Mouse (Mus musculus) kidney, postnatal 10 days (tissue): Measurements from ENCODE around the gene Slc9b1.

ENCODE experiments used
- DNase-seq: peaks from one replicate; pipeline ENCODE4 v3.0.0; 2021; ENCODE audit warnings: mixed read lengths

Slc9b1 gene

DNA sequence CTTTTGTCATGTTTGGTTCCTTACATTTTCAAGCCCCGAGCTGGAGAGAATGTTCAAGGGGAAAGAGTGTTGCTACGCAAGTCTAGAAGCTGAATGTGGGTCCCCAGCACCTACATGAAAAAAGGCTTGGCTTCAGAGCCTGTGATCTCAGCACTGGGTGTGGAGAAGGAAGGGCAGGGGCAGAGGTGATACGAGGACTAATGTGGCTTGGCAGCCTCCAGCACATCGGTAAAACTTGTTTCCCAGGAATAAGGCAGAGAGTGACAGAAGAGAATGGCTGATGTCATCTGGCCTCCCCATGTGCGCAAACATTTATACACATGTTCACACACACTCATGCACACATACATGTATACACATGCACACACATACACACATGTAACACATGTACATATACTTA lies 47.3 kb downstream of the Slc9b1 start:
- no peak for DNase-seq

GRCm38 (mm10) chr3:135396081-135396480 lies 48.3 kb downstream of the Slc9b1 start:
- DNase-seq, result peak; percentile 46

DNA sequence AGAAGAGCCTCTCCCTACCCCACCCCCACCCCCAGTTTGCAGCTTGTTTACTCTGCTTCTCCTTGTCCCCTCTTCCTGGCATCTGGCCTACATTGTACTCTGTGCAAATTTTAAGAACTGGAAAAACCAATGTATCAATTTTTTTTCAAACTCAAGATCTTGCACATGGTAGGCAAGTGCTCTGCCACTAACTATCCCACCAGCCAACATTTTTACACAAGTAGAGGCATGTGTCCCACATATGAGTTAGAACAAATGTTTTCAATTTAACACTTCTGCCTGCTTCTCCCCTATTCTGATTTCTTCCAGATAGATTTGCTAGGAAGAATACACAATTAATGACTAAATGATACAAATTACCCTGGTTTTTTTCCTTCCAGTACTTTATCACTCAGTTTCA lies 49.3 kb downstream of the Slc9b1 start:
- no peak for DNase-seq

DNA sequence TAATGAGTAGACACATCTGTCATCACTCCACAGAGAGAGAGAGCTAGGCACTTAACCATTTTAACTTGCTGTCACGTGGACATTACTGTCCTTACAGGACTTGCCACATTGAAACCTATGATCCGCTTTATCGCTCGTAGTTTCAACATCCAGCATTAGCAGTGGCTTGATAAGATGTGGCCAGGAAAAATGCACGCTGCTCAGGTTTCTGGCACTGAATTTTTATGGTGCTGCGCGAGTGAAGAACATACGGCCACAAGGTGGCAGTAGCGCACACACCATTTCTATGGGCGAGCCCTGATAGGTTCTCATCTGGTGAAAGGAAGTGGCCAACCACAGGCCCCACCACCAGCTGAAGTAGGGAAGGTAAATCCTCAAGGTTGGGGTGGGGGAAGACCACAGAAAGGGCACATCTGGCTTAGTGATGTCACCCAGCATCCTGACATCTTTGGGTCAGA lies 54.4 kb downstream of the Slc9b1 start:
- peak; percentile 94 for DNase-seq

- DNase-seq, result no peak
Observed at GRCm38 (mm10) chr3:135403211-135403610, 55.4 kb downstream of the Slc9b1 start.

DNA sequence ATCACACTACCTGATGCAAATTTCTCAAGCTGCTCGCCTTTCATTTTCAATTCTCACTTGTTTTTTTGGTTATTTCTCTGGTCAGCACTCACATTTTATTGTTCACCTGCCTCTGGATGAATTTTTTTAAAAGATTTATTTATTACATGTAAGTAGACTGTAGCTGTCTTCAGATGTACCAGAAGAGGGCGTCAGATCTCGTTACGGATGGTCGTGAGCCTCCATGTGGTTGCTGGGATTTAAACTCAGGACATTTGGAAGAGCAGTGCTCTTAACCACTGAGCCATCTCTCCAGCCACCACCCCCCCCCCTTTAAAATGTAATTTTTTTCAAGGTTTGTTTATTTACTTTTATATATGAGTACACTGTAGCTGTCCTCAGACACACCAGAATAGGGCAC lies 56.0 kb downstream of the Slc9b1 start:
- DNase-seq, result no peak

GRCm38 (mm10) chr3:135404599-135404998 lies 56.8 kb downstream of the Slc9b1 start:
- no peak for DNase-seq

DNA sequence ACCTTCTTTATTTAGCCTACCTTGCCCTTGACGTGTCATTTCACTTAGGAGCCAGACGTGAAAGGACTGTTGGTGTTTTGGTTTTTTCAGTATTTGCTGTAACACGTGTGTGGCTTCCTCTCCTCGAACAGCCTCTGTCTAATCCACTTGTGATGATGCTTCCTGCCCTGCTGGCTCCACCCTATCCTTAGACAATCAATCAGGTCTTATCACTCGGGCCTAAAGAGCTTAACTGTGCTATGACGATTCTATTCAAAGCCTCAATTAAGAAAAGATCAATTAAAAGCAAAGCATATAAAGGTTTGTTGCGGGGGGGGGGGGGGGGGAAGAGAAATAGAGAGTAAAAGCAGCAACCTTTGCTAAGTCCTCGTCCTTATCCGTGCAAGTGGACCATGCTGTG lies 59.5 kb downstream of the Slc9b1 start:
- no peak for DNase-seq

- DNase-seq, result no peak
Observed at GRCm38 (mm10) chr3:135409219-135409618, 61.4 kb downstream of the Slc9b1 start.

DNA sequence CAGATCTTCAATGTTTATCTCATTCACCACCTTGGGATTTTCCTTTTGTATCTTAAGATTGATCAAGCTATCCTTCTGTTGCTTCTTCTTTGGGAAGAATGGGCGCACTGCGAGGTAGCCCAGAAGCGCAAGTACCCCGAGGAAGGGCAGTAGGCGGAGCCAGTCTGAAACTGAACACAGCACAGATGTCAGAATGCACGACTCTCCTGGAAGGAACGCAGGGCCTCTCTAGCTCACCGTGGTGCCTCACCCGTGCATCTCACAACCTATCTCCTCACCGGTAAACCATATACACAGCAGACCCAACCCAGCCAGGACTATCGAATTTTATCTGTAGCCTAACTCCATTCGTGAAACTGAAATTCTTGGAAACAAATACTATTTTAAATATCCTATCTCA lies 63.2 kb downstream of the Slc9b1 start:
- DNase-seq, result no peak

- no peak for DNase-seq
Observed at GRCm38 (mm10) chr3:135411824-135412223, 64.0 kb downstream of the Slc9b1 start.

- DNase-seq, result no peak
Observed at GRCm38 (mm10) chr3:135417245-135417644, 69.4 kb downstream of the Slc9b1 start.

- DNase-seq, result no peak
Observed at GRCm38 (mm10) chr3:135417799-135418198, 70.0 kb downstream of the Slc9b1 start.

- no peak for DNase-seq
Observed at GRCm38 (mm10) chr3:135420542-135421309, 72.9 kb downstream of the Slc9b1 start.

DNA sequence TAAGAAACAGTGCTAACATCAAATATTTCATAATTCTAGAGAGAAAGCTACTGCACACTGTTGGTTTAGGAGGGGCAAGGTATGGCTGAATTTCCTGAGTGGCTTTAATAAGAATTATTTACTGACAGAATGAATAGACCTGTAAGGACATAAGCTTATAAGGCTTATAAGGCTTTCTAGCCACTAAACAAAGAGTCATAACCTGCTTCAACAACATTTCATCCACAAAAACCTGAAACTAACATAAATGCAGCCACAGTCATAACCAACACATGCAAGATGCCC lies 73.4 kb downstream of the Slc9b1 start:
- DNase-seq, result no peak

DNA sequence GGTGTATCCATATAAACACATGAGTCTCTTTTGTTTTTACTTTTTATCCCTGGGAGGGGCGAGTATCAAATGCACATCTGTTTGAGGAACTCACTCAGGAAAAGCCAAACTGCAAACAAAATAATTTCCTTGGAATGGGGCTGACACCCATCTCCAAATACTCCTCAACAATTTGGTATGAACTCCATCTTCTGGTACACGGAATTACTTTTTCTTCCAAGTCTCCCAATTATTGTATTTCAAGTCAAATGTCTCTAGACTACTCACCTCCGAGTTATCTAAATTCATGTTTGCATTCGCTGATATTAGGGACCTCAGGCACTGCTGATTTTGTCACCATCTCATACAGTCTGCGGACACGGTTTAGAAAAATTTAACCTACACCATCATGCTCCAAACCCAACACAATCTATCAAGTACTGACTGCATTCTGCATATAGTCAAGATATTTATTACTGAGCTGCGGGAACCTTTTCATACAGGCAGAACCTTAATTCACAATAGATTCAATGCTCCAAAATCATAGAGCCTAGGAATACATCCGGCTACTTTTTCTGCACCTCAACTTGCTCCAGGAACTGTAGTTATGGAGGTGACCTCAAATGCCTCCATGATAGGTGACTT lies 74.5 kb downstream of the Slc9b1 start:
- DNase-seq, result no peak

DNA sequence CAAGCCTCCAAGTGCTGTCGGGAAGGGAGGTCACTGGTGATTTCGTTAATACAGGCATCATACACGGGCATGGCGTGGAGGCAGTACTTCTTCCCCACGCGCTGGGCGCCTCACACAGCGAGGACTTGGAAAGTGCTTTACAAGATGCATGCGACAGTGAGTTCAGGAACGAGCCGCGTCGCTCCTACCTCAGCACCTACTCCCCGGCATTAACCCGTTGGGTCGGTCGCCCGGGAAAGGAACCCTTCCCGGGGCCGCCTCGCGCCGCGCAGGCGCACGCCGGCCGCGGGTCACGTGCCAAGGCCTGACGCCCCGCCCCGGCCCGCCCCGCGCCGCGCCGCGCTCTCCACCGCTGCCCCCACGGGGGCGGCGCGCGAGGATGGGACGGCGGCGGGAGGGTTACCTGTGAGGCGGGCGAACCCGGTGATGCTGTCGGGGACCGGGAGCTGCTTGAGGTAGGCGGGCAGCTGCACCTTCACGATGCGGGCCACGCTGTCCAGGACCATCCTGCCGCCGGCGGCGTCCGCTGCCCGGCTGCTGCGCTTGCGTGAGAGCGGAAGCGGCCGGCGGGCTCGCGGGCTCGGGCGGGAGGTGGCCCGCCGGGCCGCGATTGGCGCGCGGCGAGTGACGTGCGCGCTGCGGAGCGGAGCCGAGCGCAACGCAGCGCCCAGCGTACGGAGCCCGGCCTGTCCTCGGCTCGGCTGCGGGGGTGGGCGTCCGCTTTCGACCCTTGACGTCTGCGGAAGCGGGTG lies 75.2 kb downstream of the Slc9b1 start:
- peak; percentile 91 for DNase-seq

- DNase-seq, result peak; percentile 30
Observed at GRCm38 (mm10) chr3:135423608-135424212, 75.9 kb downstream of the Slc9b1 start, which contains the start of gene Cisd2. Gene Cisd2 (minus strand): TSS chr3:135423925.

- no peak for DNase-seq
Observed at GRCm38 (mm10) chr3:135436901-135437616, 89.2 kb downstream of the Slc9b1 start.

- DNase-seq, result peak; percentile 99
Observed at GRCm38 (mm10) chr3:135437758-135438495, 90.1 kb downstream of the Slc9b1 start, which contains the start of gene Ube2d3. Gene Ube2d3 (plus strand): TSS chr3:135438149.

DNA sequence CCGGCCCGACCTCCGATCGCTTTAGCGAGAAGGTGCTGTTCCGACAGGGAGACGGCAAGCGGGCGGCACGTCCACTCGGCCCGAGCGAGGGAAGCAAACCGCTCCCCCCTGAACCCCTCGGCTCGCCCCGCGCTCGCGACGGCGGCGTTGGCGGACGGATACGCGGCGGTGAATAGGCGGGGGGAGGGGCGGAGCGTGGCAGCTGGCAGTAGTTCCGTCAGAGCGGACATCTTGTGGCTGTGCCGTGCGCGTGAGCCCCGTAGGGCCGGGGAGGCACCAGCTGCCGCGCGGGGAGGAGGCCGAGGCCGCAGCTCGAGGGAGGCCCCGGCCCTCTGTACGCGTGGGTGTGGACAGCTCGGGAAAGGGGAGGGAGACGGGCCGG lies 90.7 kb downstream of the Slc9b1 start:
- DNase-seq, result peak; percentile 96
